Mouse (Mus musculus) T-helper 1 cell (primary cell): Measurements from ENCODE around the gene Mboat7.

Experiments used
- in situ Hi-C: fragments of 300-600 bp; cut with MboI, MseI; formaldehyde crosslinking; loops from one replicate; pipeline ENCODE4 v1.15.1; 2025; ENCODE audit warnings: high pct_unique_total_duplicates

Mboat7 gene

GRCm38 (mm10) chr7:3644348-3644671 is 49.0 kb downstream of the Mboat7 start:
- in situ Hi-C loops, result loop anchor here (25.0 kb wide), 2 partner anchors 1018 to 1418 kb away; partner anchors contain the start of genes Ppp6r1, U2af2 and Zfp580

- in situ Hi-C loops, result loop anchor here (25.0 kb wide), 2 partner anchors 1018 to 1418 kb away; partner anchors contain the start of genes Ppp6r1, U2af2 and Zfp580
Measured at GRCm38 (mm10) chr7:3643843-3644242, 49.5 kb downstream of the Mboat7 start.

DNA sequence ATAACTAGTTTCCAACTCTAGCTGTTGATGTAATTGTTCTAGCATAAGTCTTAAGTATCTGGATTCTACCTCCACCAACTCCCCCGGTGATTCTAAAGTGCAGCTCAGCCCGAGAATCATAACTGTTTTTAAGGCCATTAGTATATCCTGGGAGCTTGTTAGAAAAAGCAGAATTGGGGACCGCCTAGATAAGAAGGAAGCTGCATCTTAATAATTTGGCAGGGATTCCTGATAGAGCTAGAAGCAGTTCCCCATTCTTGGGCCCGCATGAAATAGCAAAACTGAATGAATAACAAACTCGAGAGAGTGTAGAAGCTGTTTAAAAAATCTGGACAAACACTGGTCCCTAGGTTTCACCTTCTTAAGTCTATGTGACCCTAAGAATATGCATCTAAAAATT is 49.9 kb downstream of the Mboat7 start:
- in situ Hi-C loops, result loop anchor here (25.0 kb wide), 2 partner anchors 1019 to 1419 kb away; partner anchors contain the start of genes Ppp6r1, U2af2 and Zfp580

DNA sequence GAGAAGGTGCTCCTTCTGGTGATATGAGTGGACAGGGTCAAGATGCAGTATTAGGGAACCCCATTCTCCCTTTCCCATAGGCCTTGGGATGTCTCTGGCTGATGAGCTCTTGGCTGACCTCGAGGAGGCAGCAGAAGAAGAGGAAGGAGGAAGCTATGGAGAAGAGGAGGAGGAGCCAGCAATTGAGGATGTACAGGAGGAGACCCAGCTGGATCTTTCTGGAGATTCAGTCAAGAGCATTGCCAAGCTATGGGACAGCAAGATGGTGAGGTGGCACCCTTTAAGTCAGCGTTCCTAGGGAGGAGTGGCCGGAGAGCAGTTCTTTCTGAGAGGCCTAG is 62.9 kb downstream of the Mboat7 start:
- in situ Hi-C loops, result loop anchor here (25.0 kb wide), 2 partner anchors 1032 to 1432 kb away; partner anchors contain the start of genes Ppp6r1, U2af2 and Zfp580

GRCm38 (mm10) chr7:3629543-3630477 is 63.5 kb downstream of the Mboat7 start, which contains the start of the genes Tfpt and Prpf31:
Tfpt (minus strand) TSS chr7:3629929.
Prpf31 (plus strand) TSS chr7:3629985.
- in situ Hi-C loops, result loop anchor here (10.0 to 25.0 kb wide), 3 partner anchors 515 to 1432 kb away; partner anchors contain the start of genes Ppp6r1, U2af2 and Zfp580

DNA sequence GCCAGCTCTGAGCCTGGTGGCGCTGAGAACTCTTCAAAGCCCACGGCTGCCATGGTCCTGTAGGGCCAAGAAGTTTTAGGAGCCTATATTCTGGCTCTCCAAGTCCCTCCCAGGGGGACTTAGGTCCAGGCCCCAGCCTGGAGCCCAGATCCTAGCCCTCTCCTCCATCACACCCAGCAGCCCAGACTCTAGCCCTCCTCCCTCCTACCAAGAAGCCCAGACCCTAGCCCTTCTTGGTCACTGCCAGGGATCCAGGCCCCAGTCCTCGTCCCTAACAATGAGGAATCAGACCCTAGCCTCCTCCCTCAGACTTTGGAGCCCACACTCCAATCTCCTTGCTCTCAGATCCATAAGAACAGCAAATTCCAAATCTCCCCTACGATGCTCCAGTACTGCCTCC is 64.3 kb downstream of the Mboat7 start:
- in situ Hi-C loops, result loop anchor here (10.0 to 25.0 kb wide), 3 partner anchors 516 to 1433 kb away; partner anchors contain the start of genes Ppp6r1, U2af2 and Zfp580
